Mouse (Mus musculus) heart, postnatal 36 days (tissue): ENCODE measurements at regions not wholly inside any gene's neighbourhood (a gene's known extent, or its start where the extent isn't known, plus 50 kb on each side); places are given as distances from the start of the nearest gene placed in this dataset.

ENCODE experiments used
- DNase-seq, 2 experiments: peaks; one replicate each; pipeline ENCODE4 v3.0.0; 2021 to 2022
- intact Hi-C: fragments of 180-260 bp; cut with DNase I; formaldehyde crosslinking; loops from one replicate; pipeline ENCODE4 v1.15.1; 2025

GRCm38 (mm10) chr1:183808168-183808567 lies 204.9 kb upstream of the Dusp10 start:
- intact Hi-C loops, result no loop called here

DNA sequence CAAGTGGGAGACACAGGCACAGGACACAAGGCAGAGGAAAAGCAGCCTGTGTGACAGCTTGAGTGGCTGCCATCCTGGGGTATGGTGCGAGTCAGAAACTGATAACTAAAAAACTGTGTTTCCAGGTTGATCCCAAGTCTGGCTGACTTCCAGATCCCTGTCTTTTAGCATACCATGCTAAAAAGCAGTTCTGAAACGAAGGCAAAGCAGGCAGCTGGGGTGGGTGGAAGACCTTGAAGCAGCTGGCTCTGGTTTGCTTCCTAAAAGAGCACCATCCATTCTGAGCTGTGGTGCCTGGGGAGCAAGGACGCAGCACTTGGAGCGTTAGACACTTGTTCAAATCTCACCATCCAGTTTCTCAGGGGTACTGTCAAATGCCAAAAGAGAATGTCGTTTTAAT lies 192.5 kb upstream of the Dusp10 start:
- no peak for DNase-seq
- intact Hi-C loops, result no loop called here

More at GRCm38 (mm10) chr1:183808168-183808567, 204.9 kb upstream of the Dusp10 start:
- DNase-seq, result no peak

DNA sequence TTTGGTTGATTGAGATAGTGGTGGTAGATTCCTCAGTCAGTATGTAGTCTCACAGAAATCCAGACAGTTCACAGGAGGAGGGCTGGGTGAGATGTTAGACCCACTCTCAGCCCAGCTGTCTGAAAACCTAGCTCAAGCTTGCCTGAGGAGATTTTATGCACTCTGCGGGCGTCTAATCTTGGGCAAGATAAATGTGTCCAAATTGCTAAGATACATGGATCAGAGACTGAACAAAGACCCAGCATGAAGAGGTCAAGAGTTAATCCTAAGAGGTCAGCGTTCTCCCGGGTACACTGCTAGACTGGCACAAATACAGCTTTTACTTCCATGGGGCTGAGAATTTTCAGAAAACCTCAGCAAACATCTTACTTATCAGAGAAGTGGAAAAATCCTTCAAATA lies 186.8 kb upstream of the Dusp10 start:
- DNase-seq, result no peak
- intact Hi-C loops, result no loop called here

- intact Hi-C loops, result no loop called here
- DNase-seq, result no peak
Observed at GRCm38 (mm10) chr1:183845135-183845534, 168.0 kb upstream of the Dusp10 start.

DNA sequence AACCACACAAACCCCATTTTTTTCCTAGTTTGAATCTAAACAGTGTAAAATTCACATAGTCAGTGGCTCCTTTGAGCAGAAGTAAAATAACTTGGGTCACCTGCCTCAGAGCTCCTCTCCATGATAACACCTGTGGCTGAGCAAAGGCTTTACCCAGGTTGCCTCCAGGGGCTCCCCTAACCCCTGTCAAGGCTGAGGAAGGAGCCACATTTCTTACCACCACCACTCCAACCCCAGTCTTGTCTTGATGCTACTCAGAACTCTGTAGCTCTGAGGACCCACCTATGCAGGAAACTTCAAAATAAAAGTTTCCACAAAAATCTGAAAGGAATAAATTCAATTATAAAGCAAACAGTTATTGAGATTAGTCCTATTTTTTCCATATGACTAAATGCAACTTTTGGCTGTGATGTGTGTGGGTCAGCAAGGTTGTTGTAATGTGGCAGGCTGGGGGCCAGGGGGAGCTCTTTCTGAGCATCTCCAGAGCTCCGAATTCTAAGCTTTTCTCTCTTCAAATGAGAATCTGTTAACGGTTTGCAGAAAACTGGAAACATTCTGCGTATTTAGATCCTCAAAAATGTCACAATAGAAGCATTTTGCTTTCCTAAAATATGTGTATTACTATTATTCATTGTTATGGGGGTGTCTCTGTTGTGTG lies 159.0 kb upstream of the Dusp10 start:
- intact Hi-C loops, result loop anchor here (5.0 kb wide), 1 partner anchor 383 kb away; no protein-coding TSS in a partner anchor
- DNase-seq, result peak in 1 of 2 experiments; percentile 9

GRCm38 (mm10) chr1:183865111-183865510 lies 148.0 kb upstream of the Dusp10 start:
- intact Hi-C loops, result no loop called here
- DNase-seq, result no peak

DNA sequence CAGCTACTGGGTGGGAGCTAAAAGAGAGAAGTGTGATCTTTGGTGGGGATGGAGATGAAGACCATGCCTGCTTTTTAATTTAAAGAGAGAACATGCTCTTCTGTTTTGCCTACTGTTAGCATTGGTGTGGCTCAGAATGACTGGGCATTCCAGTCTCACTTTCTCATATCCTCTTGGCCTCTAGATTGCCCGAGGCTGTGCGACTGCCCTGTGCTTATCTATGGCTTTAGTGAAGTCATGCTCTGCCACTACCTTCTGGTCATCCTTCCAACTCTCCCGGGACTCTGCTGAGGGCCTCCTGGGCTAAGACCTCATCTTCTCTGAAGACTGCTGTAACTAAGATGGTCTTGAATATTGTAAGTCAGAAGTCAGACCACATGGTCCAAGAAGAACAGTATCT lies 147.5 kb upstream of the Dusp10 start:
- no peak for DNase-seq
- intact Hi-C loops, result no loop called here

GRCm38 (mm10) chr1:183868965-183869364 lies 144.1 kb upstream of the Dusp10 start:
- DNase-seq, result no peak
- intact Hi-C loops, result no loop called here

- intact Hi-C loops, result no loop called here
Observed at GRCm38 (mm10) chr1:183895936-183896335, 117.2 kb upstream of the Dusp10 start.

GRCm38 (mm10) chr1:183898091-183898490 lies 115.0 kb upstream of the Dusp10 start:
- no peak for DNase-seq
- intact Hi-C loops, result no loop called here

More at GRCm38 (mm10) chr1:183895936-183896335, 117.2 kb upstream of the Dusp10 start:
- no peak for DNase-seq

DNA sequence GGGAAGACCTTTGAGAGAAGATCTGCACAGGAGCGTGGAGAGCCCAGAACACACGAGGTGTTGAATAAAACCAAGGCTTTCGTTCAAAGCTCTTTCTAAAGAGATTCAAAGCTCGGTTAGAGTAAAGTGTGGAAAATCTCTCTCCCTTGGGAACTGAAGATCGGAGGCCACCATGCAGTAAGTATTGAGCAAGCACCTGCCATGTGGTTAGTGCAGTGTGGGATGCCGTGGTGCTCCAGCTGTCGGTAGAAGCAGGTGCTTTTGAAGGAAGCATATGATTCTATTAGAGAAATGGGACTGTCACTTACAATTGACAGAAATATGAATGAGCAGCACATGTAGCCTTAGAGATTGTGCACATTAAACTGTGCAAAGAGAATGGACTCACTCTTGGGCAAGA lies 108.5 kb upstream of the Dusp10 start:
- intact Hi-C loops, result no loop called here
- no peak for DNase-seq

- intact Hi-C loops, result loop anchor here (5.0 kb wide), 1 partner anchor 127 kb away; the partner anchor contains the start of gene 1700056E22Rik
- peak; percentile 73 to 77 for DNase-seq
Observed at GRCm38 (mm10) chr1:183905345-183906142, 107.6 kb upstream of the Dusp10 start.

GRCm38 (mm10) chr1:183917656-183918055 lies 95.4 kb upstream of the Dusp10 start:
- no peak for DNase-seq
- intact Hi-C loops, result no loop called here

DNA sequence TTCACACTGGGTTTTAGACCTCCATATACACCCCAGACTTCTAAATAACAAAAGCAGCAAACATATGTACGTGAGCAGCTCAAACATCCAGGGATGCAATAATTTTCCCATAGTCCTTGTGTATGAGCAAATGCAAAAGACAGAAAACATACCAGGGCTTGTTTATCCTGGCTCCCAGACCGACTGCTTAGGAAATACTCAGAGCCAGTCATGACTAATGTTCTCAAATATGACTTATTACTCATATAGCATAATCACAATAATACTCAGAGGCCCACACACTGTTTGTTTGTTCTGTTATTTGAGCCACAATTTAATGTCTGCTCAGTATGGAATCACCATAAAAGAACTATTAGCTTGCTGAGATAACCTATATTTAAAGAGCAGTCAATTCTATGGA lies 91.8 kb upstream of the Dusp10 start:
- DNase-seq, result no peak
- intact Hi-C loops, result no loop called here

GRCm38 (mm10) chr1:183928539-183928938 lies 84.6 kb upstream of the Dusp10 start:
- DNase-seq, result no peak
- intact Hi-C loops, result no loop called here

DNA sequence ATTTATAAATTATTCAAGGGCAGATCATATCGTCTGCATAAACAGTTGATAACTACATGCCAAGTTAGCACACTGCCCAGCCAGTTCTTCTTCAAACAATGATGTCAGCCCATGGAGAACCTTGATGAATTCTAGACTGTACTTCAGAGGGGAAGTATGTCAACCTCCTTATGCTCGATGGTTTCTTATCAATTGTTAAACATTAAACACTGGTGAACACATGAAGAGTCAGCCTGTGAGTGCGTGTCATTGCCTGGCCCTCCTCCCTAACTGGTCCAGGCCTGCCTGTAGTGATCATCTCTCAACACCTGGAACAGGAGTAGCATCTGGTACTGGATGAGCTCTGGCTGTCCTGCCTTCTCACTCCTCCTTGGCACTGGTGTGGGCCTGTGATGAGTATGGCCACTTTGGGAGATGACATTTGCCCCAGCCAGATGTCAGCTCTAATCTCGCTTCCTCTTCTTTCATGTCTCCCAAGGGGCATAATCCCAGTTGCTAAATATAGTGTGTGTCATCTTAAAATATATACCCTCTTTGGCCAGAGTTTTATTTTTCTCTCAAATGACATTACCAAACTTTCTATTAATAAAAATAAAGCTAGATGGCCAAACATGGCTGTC lies 82.6 kb upstream of the Dusp10 start:
- intact Hi-C loops, result no loop called here
- DNase-seq, result no peak

- no peak for DNase-seq
- intact Hi-C loops, result no loop called here
Observed at GRCm38 (mm10) chr1:183931141-183931540, 82.0 kb upstream of the Dusp10 start.

DNA sequence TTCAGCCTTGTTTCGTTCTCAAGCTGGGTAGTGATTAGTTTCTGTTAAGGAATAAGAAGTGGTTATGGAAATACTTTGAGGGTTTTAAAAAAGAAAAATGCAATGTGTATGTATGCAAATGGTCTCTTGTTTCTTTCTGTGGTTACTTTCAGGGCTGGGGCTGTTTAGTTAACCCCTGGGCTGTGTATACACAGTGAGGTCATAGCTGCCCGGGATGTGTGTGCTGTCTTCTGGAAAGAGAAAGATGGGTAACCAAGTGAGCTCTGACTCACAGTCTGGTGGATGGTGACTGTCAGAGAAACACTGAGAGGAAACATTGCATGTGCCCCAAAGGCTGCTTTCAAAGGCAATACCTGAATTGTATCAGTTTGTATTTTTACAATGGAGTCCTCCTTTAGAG lies 79.3 kb upstream of the Dusp10 start:
- intact Hi-C loops, result no loop called here
- DNase-seq, result no peak

- DNase-seq, result no peak
- intact Hi-C loops, result no loop called here
Observed at GRCm38 (mm10) chr1:183937166-183937565, 75.9 kb upstream of the Dusp10 start.

- intact Hi-C loops, result no loop called here
Observed at GRCm38 (mm10) chr1:183938361-183938760, 74.7 kb upstream of the Dusp10 start.

GRCm38 (mm10) chr1:183940706-183941105 lies 72.4 kb upstream of the Dusp10 start:
- DNase-seq, result no peak

More at GRCm38 (mm10) chr1:183938361-183938760, 74.7 kb upstream of the Dusp10 start:
- DNase-seq, result no peak

More at GRCm38 (mm10) chr1:183940706-183941105, 72.4 kb upstream of the Dusp10 start:
- intact Hi-C loops, result no loop called here
